Mouse (Mus musculus) right cerebral cortex, adult 2 months (tissue): ENCODE measurements at regions not wholly inside any gene's neighbourhood (a gene's known extent, or its start where the extent isn't known, plus 50 kb on each side); places are given as distances from the start of the nearest gene placed in this dataset.
A peak's percentile ranks its signal among the peaks of the same experiment; 100 is the strongest.

Experiments
- DNase-seq, 2 experiments: peaks; one replicate each; pipeline ENCODE4 v3.0.0; 2021 to 2022; ENCODE audit warnings: low spot score in 2 of 2

GRCm38 (mm10) chr4:152647620-152648019 lies 169.9 kb upstream of the Kcnab2 start:
- peak in 1 of 2 experiments; percentile 30 for DNase-seq

GRCm38 (mm10) chr4:152647084-152647483 lies 169.4 kb upstream of the Kcnab2 start:
- DNase-seq: no peak

GRCm38 (mm10) chr4:152637088-152637487 lies 159.4 kb upstream of the Kcnab2 start:
- DNase-seq: peak in 1 of 2 experiments; percentile 51

GRCm38 (mm10) chr4:152633896-152634295 lies 156.2 kb upstream of the Kcnab2 start:
- no peak for DNase-seq

- peak; percentile 27 to 38 for DNase-seq
Measured at GRCm38 (mm10) chr4:152628111-152628510, 150.4 kb upstream of the Kcnab2 start.

GRCm38 (mm10) chr4:152625032-152626003 lies 147.6 kb upstream of the Kcnab2 start:
- DNase-seq: peak; percentile 77 to 86

GRCm38 (mm10) chr4:152622022-152622777 lies 144.5 kb upstream of the Kcnab2 start:
- peak; percentile 53 to 58 for DNase-seq

- DNase-seq: no peak
Measured at GRCm38 (mm10) chr4:152617636-152618035, 140.0 kb upstream of the Kcnab2 start.

GRCm38 (mm10) chr4:152615155-152615554 lies 137.5 kb upstream of the Kcnab2 start:
- DNase-seq: peak; percentile 46 to 53

GRCm38 (mm10) chr4:152614356-152615100 lies 136.9 kb upstream of the Kcnab2 start:
- DNase-seq: peak; percentile 79 to 82
